Mouse (Mus musculus): ENCODE measurements around the gene Ywhae. TPM values are rescaled to one million over a fixed set of nuclear protein-coding genes. Genes with fewer than 3 reads are reported as not detected.

Gene Ywhae
- polyA plus RNA-seq, 1 experiment from 2014 or later: 453 TPM

GRCm38 (mm10) chr11:75807486-75807885 is 74.8 kb downstream of the Ywhae start:
- Histone ChIP-seq H3K4me2 (replicated peaks; ENCODE audit: low read depth, low read length) (no peak overlapping the region), H3K36me3 (ENCODE audit: insufficient read depth, low read length) (no peaks in the 10 kb centered on the region), H3K4me3 (ENCODE audit: low read depth, low read length) (no peak overlapping the region), H3K27me3 (replicated peaks; ENCODE audit: insufficient read depth, low read length) (no peaks in the 10 kb centered on the region), H3K9ac (replicated peaks; ENCODE audit: low read depth) (no peak overlapping the region), H3K4me1 (ENCODE audit: insufficient read depth, low read depth, low read length) (no peaks in the 10 kb centered on the region), H3K27ac (ENCODE audit: low read length) (no peak overlapping the region), H3K9me3 (ENCODE audit: low read length) (no peaks in the 10 kb centered on the region)
- ATAC-seq (no peak), DNase-seq (ENCODE audit: low spot score) (peak; percentile 39)
- 26% methylated on average over 5 of the region's 5 CpGs for WGBS
- TF ChIP-seq CTCF (IDR thresholded peaks at IDR 0.05): no peak
- no peak for TF ChIP-seq EP300 (IDR thresholded peaks at IDR 0.05)

GRCm38 (mm10) chr11:75810526-75810925 is 77.9 kb downstream of the Ywhae start:
- Histone ChIP-seq H3K9me3 (ENCODE audit: low read length) (no peaks in the 10 kb centered on the region), H3K36me3 (ENCODE audit: insufficient read depth, low read length) (no peaks in the 10 kb centered on the region), H3K4me2 (replicated peaks; ENCODE audit: low read depth, low read length) (no peak overlapping the region), H3K27ac (ENCODE audit: low read length) (no peak overlapping the region), H3K4me1 (ENCODE audit: insufficient read depth, low read depth, low read length) (peaks cover 9% of the 10 kb centered on the region), H3K27me3 (replicated peaks; ENCODE audit: insufficient read depth, low read length) (no peaks in the 10 kb centered on the region), H3K4me3 (ENCODE audit: low read depth, low read length) (no peak overlapping the region), H3K9ac (replicated peaks; ENCODE audit: low read depth) (no peak overlapping the region)
- no peak for DNase-seq (ENCODE audit: low spot score)
- no peak for TF ChIP-seq CTCF (IDR thresholded peaks at IDR 0.05)
- TF ChIP-seq EP300 (IDR thresholded peaks at IDR 0.05): no peak
- no peak for ATAC-seq
- WGBS: 94% methylated on average over 3 of the region's 3 CpGs

- 8% methylated on average over 3 of the region's 3 CpGs for WGBS
- Histone ChIP-seq H3K27ac (ENCODE audit: low read length) (peak overlapping the region; percentile 72), H3K4me2 (replicated peaks; ENCODE audit: low read depth, low read length) (no peak overlapping the region), H3K4me3 (ENCODE audit: low read depth, low read length) (no peak overlapping the region), H3K4me1 (ENCODE audit: insufficient read depth, low read depth, low read length) (peaks cover 9% of the 10 kb centered on the region), H3K36me3 (ENCODE audit: insufficient read depth, low read length) (no peaks in the 10 kb centered on the region), H3K27me3 (replicated peaks; ENCODE audit: insufficient read depth, low read length) (no peaks in the 10 kb centered on the region), H3K9ac (replicated peaks; ENCODE audit: low read depth) (no peak overlapping the region), H3K9me3 (ENCODE audit: low read length) (no peaks in the 10 kb centered on the region)
- TF ChIP-seq CTCF (IDR thresholded peaks at IDR 0.05): no peak
- 0 out of 2 replicates have a peak, but pooled peaks have one; percentile 55 for TF ChIP-seq EP300 (IDR thresholded peaks at IDR 0.05)
- DNase-seq (ENCODE audit: low spot score) (peak; percentile 95), ATAC-seq (peak; percentile 87)
Measured at GRCm38 (mm10) chr11:75811900-75812299, 79.2 kb downstream of the Ywhae start.

DNA sequence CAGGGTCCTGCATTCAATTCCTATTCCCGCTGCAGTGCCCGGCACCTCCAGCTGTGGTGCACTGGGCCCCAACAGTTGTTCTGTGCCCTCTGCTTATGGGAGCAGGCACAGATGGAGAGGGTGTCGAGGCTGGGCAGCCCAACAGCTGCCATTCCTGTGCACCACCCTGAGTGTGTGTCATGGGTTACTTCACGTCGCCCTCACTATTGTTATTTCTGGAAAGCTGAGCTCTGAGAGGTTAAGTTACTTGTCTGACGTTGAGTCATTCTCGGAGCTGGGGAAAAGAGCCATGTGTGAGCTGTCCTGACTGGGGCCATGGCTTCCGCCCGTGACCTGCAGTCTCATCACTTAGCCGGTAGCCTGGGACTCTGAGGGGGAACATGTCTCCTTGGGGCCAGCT is 80.4 kb downstream of the Ywhae start:
- no peaks in the 10 kb centered on the region for H3K9me3 ChIP-seq (ENCODE audit: low read length)
- no peak overlapping the region for H3K9ac ChIP-seq (replicated peaks; ENCODE audit: low read depth)
- TF ChIP-seq EP300 (IDR thresholded peaks at IDR 0.05) (no peak), CTCF (IDR thresholded peaks at IDR 0.05) (no peak)
- no peaks in the 10 kb centered on the region for H3K36me3 ChIP-seq (ENCODE audit: insufficient read depth, low read length)
- 43% methylated on average over 10 of the region's 10 CpGs for WGBS
- DNase-seq (ENCODE audit: low spot score) (peak; percentile 56), ATAC-seq (peak; percentile 59)
- H3K27ac ChIP-seq (ENCODE audit: low read length): no peak overlapping the region; the same call in 1 of the 2 replicates
- H3K4me2 ChIP-seq (replicated peaks; ENCODE audit: low read depth, low read length): no peak overlapping the region
- H3K27me3 ChIP-seq (replicated peaks; ENCODE audit: insufficient read depth, low read length): no peaks in the 10 kb centered on the region
- no peak overlapping the region for H3K4me3 ChIP-seq (ENCODE audit: low read depth, low read length)
- peaks cover 9% of the 10 kb centered on the region for H3K4me1 ChIP-seq (ENCODE audit: insufficient read depth, low read depth, low read length)

Other genes with a start within 250 kb of the Ywhae start
- gene Prpf8, start 246.1 kb upstream of the Ywhae start, polyA plus RNA-seq (2015; fragmentation: Nextera tagmentation; extraction: Ambion mirVana): 19.7 and 22.5 TPM in 2 replicates
- gene Rilp, start 222.8 kb upstream of the Ywhae start, polyA plus RNA-seq (2015; fragmentation: Nextera tagmentation; extraction: Ambion mirVana): 12.4 and 15.7 TPM in 2 replicates
- 18.5 and 21.2 TPM in 2 replicates for gene Scarf1, start 219.3 kb upstream of the Ywhae start, polyA plus RNA-seq (2015; fragmentation: Nextera tagmentation; extraction: Ambion mirVana)
- 18.2 and 24.0 TPM in 2 replicates for gene Slc43a2, start 201.2 kb upstream of the Ywhae start, polyA plus RNA-seq (2015; fragmentation: Nextera tagmentation; extraction: Ambion mirVana)
- 71.1 and 74.4 TPM in 2 replicates for gene Pitpna, start 144.8 kb upstream of the Ywhae start, polyA plus RNA-seq (2015; fragmentation: Nextera tagmentation; extraction: Ambion mirVana)
- gene Inpp5k, start 101.9 kb upstream of the Ywhae start, polyA plus RNA-seq (2015; fragmentation: Nextera tagmentation; extraction: Ambion mirVana): 60.2 and 71.4 TPM in 2 replicates
- gene Myo1c, start 82.4 kb upstream of the Ywhae start, polyA plus RNA-seq (2015; fragmentation: Nextera tagmentation; extraction: Ambion mirVana): 88.5 and 102 TPM in 2 replicates
- 83.8 and 90.3 TPM in 2 replicates for gene Crk, start 53.6 kb upstream of the Ywhae start, polyA plus RNA-seq (2015; fragmentation: Nextera tagmentation; extraction: Ambion mirVana)
- gene Doc2b, start 63.2 kb downstream of the Ywhae start, polyA plus RNA-seq (2015; fragmentation: Nextera tagmentation; extraction: Ambion mirVana): 0.06 and 0.10 TPM in 2 replicates
- gene Rph3al, start 205.6 kb downstream of the Ywhae start, polyA plus RNA-seq (2015; fragmentation: Nextera tagmentation; extraction: Ambion mirVana): 10.7 and 11.0 TPM in 2 replicates